In the genomic region with DNA sequence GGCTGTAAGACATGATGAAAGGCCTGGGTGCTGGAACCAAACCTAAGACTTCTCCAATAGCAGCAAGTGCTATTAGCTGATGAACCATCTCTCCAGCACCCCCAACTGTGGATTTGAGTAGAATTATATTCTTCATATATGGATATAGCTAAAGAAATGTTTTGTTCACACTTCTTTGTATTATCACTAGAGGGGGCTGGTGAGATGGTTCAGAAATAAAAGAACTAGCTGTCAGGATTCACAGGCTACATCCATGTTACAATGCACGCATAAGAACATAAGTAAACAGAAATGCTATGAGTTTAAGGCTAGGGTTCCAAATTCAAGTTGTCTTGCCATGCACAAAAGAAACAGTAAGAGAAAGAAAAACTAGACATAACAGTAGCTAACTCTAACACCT, we compare ENCODE assay signal across 10 mouse cellular contexts. TPM values are rescaled to one million over a fixed set of nuclear protein-coding genes. Genes with fewer than 3 reads are reported as not detected.
A peak's percentile ranks its signal among the peaks of the same experiment; 100 is the strongest.
DNase-seq lines count a peak whose midpoint lies in the region; ATAC-seq and TF ChIP-seq lines count a peak whose summit lies in the region.
"Had no signal": no experiment of that assay in that cellular context is flagged by ENCODE, and none has a peak within 500 bp of the region (broad histone marks: within the 10 kb centered on the region; RNA-seq: fewer than 3 reads in every experiment).

No protein-coding gene starts in this region.

- intact Hi-C loops in left cerebral cortex, adult 2 months (cut with DNase I) = loop anchor here (5.0 kb wide), 2 partner anchors 62 to 173 kb away; no protein-coding TSS in a partner anchor
- intact Hi-C loops in left cerebral cortex, postnatal 10 days (cut with DNase I) = loop anchor here (5.0 to 10.0 kb wide), 2 partner anchors 62 to 181 kb away; a partner anchor contains a TSS
- intact Hi-C loops in gastrocnemius, postnatal 14 days (cut with DNase I; ENCODE audit: low total_unique reads) = loop anchor here (5.0 to 10.0 kb wide), 2 partner anchors 57 to 159 kb away; no protein-coding TSS in a partner anchor

- peak; percentile 53 for TF ChIP-seq CTCF in left cerebral cortex, adult 2 months (IDR thresholded peaks at IDR 0.05)
- no peak for TF ChIP-seq CTCF in cerebellum, adult 2 months (IDR thresholded peaks at IDR 0.05; ENCODE audit: borderline replicate concordance, insufficient read depth, low read depth, low read length)

- no peak for TF ChIP-seq POLR2A in cerebellum, adult 2 months (IDR thresholded peaks at IDR 0.05; ENCODE audit: borderline replicate concordance, insufficient read depth, low read length)

- WGBS in embryonic facial prominence, embryonic 11.5 days = 97% methylated on average over 1 of the region's 1 CpGs
- WGBS in embryonic facial prominence, embryonic 10.5 days = 91% methylated on average over 1 of the region's 1 CpGs
- WGBS in cerebellum, adult 2 months = 69% methylated on average over 1 of the region's 1 CpGs

- no peak for ATAC-seq in embryonic facial prominence, embryonic 11.5 days (replicated peaks; ENCODE audit: insufficient number of reproducible peaks, low FRiP score, low TSS enrichment, low read depth)
- peak; percentile 63 for ATAC-seq in megakaryocyte progenitor cell, adult 5-6 weeks (replicated peaks; ENCODE audit: poor library complexity)

- no peak overlapping the region for H3K27ac ChIP-seq in embryonic facial prominence, embryonic 11.5 days (replicated peaks; ENCODE audit: low read depth, low read length)
- H3K27ac ChIP-seq in embryonic facial prominence, embryonic 10.5 days (replicated peaks) = no peak overlapping the region
- no peak overlapping the region for H3K27ac ChIP-seq in left cerebral cortex, adult 2 months
- no peak overlapping the region for H3K27ac ChIP-seq in cerebellum, adult 2 months (ENCODE audit: insufficient read depth, low read length)
- H3K27ac ChIP-seq: hindbrain, embryonic 15.5 days had no signal

- H3K36me3 ChIP-seq in embryonic facial prominence, embryonic 11.5 days (replicated peaks; ENCODE audit: control insufficient read depth, insufficient read depth, low read depth, low read length) = peaks cover 8% of the 10 kb centered on the region
- H3K36me3 ChIP-seq in embryonic facial prominence, embryonic 10.5 days (replicated peaks) = peaks cover 100% of the 10 kb centered on the region

- no peaks in the 10 kb centered on the region for H3K27me3 ChIP-seq in embryonic facial prominence, embryonic 11.5 days (ENCODE audit: control insufficient read depth, insufficient read depth, low read length)
- no peaks in the 10 kb centered on the region for H3K27me3 ChIP-seq in embryonic facial prominence, embryonic 10.5 days (replicated peaks; ENCODE audit: low read depth, poor library complexity, severe bottlenecking)
- H3K27me3 ChIP-seq in cerebellum, adult 2 months (ENCODE audit: control insufficient read depth, insufficient read depth, low read length) = no peaks in the 10 kb centered on the region
- H3K27me3 ChIP-seq: hindbrain, embryonic 15.5 days had no signal

- no peak overlapping the region for H3K9ac ChIP-seq in embryonic facial prominence, embryonic 11.5 days (replicated peaks; ENCODE audit: low read length)
- H3K9ac ChIP-seq: hindbrain, embryonic 15.5 days had no signal

- H3K4me2 ChIP-seq in embryonic facial prominence, embryonic 11.5 days (ENCODE audit: low read depth, low read length) = no peak overlapping the region
- H3K4me2 ChIP-seq: hindbrain, embryonic 15.5 days had no signal

- H3K4me3 ChIP-seq in embryonic facial prominence, embryonic 11.5 days (ENCODE audit: low read depth, low read length) = no peak overlapping the region
- H3K4me3 ChIP-seq in embryonic facial prominence, embryonic 10.5 days = no peak overlapping the region
- no peak overlapping the region for H3K4me3 ChIP-seq in left cerebral cortex, adult 2 months
- H3K4me3 ChIP-seq in cerebellum, adult 2 months (replicated peaks; ENCODE audit: insufficient read depth, low read depth, low read length) = no peak overlapping the region
- H3K4me3 ChIP-seq: hindbrain, embryonic 15.5 days had no signal

- no peaks in the 10 kb centered on the region for H3K9me3 ChIP-seq in embryonic facial prominence, embryonic 11.5 days (replicated peaks; ENCODE audit: control insufficient read depth, low read length)
- H3K9me3 ChIP-seq in embryonic facial prominence, embryonic 10.5 days = no peaks in the 10 kb centered on the region
- H3K9me3 ChIP-seq: hindbrain, embryonic 15.5 days had no signal

- peak; percentile 36 for DNase-seq in embryonic facial prominence, embryonic 11.5 days (ENCODE audit: low spot score)
- no peak for DNase-seq in embryonic facial prominence, embryonic 10.5 days (ENCODE audit: low spot score)
- DNase-seq in left cerebral cortex, adult 2 months (ENCODE audit: extremely low spot score in 1 of 2, low spot score in 2 of 2) = no peak
- no peak for DNase-seq in left cerebral cortex, postnatal 10 days (ENCODE audit: extremely low spot score in 1 of 2, low spot score in 2 of 2)
- DNase-seq in MEL-GATA-1-ER (ENCODE audit: extremely low read depth, low read depth) = peak; percentile 5
- no peak for DNase-seq in gastrocnemius, postnatal 14 days
- no peak for DNase-seq in cerebellum, adult 2 months
- DNase-seq: adrenal gland, postnatal 25 days had no signal

- no peaks in the 10 kb centered on the region for H3K4me1 ChIP-seq in embryonic facial prominence, embryonic 11.5 days (ENCODE audit: control insufficient read depth, insufficient read depth, low read length)
- no peaks in the 10 kb centered on the region for H3K4me1 ChIP-seq in embryonic facial prominence, embryonic 10.5 days
- H3K4me1 ChIP-seq in cerebellum, adult 2 months (ENCODE audit: control insufficient read depth, insufficient read depth, low read length) = no peaks in the 10 kb centered on the region
- H3K4me1 ChIP-seq: hindbrain, embryonic 15.5 days had no signal

RNA-seq across cellular contexts. Expression of a gene that starts 49.5 kb away (rescaled TPM):
- 67.3 and 69.6 TPM in 2 replicates for polyA plus RNA-seq in embryonic facial prominence, embryonic 11.5 days (2014; fragmentation: Nextera tagmentation; extraction: Ambion mirVana)
- polyA plus RNA-seq in embryonic facial prominence, embryonic 10.5 days (2016; fragmentation: Nextera tagmentation; extraction: Ambion mirVana) = 95.7 and 101 TPM in 2 replicates
- 10 to 100 TPM; 39.4 to 42.2 TPM for total RNA-seq in left cerebral cortex, adult 2 months (2021)
- 10 to 100 TPM; 54.4 to 58.1 TPM for total RNA-seq in left cerebral cortex, postnatal 10 days (2021)
- total RNA-seq in megakaryocyte progenitor cell, adult 5-6 weeks (2015) = 63.9 and 73.0 TPM in 2 replicates
- total RNA-seq in megakaryocyte progenitor cell, adult 5-6 weeks (2017) = 21.0 and 22.8 TPM in 2 replicates
- 10 to 100 TPM; 98.2 to 99.2 TPM for total RNA-seq in gastrocnemius, postnatal 14 days (2021)
- 27.4 and 30.8 TPM in 2 replicates for polyA plus RNA-seq in cerebellum, adult 2 months (2012; rRNA removed)

Comparison
In these comparisons a context has a peak if more than half of its experiments do, and no peak if none do; other contexts are left out.
1. DNase-seq: peak in embryonic facial prominence, embryonic 11.5 days (single experiment) and MEL-GATA-1-ER (single experiment); none in embryonic facial prominence, embryonic 10.5 days (single experiment), left cerebral cortex, adult 2 months (0 of 2), left cerebral cortex, postnatal 10 days (0 of 2), gastrocnemius, postnatal 14 days (single experiment) and cerebellum, adult 2 months (0 of 2).